Mouse (Mus musculus) limb, embryonic 13.5 days (tissue): ENCODE measurements around the gene Tmem168. TPM values are rescaled to one million over a fixed set of nuclear protein-coding genes. Genes with fewer than 3 reads are reported as not detected.

ENCODE experiments used
- ATAC-seq: fragments of 200-750 bp; cut with Nextera tagmentation; 2 replicates; pipeline ENCODE4 v1.8.0; 2017; ENCODE audit warnings: low read depth, moderate number of reproducible peaks, moderate TSS enrichment; ENCODE audit not compliant: low FRiP score
- H3K27ac ChIP-seq: fragments of 300-500 bp; sonication (generic); 2 replicates; pipeline ENCODE4 v1.5.1; 2015; ENCODE audit warnings: inconsistent platforms, mild to moderate bottlenecking, moderate library complexity
- H3K27me3 ChIP-seq: fragments of 300-500 bp; sonication (generic); 2 replicates; pipeline ENCODE4 v1.6.1; 2015; ENCODE audit warnings: mild to moderate bottlenecking, inconsistent platforms
- H3K36me3 ChIP-seq: fragments of 300-500 bp; sonication (generic); 2 replicates; pipeline ENCODE4 v1.6.1; 2015; ENCODE audit warnings: inconsistent platforms, mild to moderate bottlenecking, moderate library complexity
- H3K4me1 ChIP-seq: fragments of 300-500 bp; sonication (generic); 2 replicates; pipeline ENCODE4 v1.6.1; 2015; ENCODE audit warnings: inconsistent platforms
- H3K4me2 ChIP-seq: fragments of 300-500 bp; sonication (generic); replicated peaks from 2 replicates; pipeline ENCODE4 v1.6.1; 2015; ENCODE audit warnings: inconsistent platforms, mild to moderate bottlenecking, moderate library complexity
- H3K4me3 ChIP-seq: fragments of 300-500 bp; sonication (generic); 2 replicates; pipeline ENCODE4 v1.5.1; 2015; ENCODE audit warnings: moderate library complexity, mild to moderate bottlenecking, inconsistent platforms
- H3K9ac ChIP-seq: fragments of 300-500 bp; sonication (generic); 2 replicates; pipeline ENCODE4 v1.6.1; 2015; ENCODE audit warnings: mild to moderate bottlenecking, inconsistent platforms
- H3K9me3 ChIP-seq: fragments of 300-500 bp; sonication (generic); 2 replicates; pipeline ENCODE4 v1.6.1; 2016; ENCODE audit warnings: inconsistent platforms
- WGBS: fragments of 180-500 bp; shearing (Covaris S2); methylation state at CpG from one replicate; pipeline ENCODE4 v1.1.7; 2015; 5-methylcytosine and 5-hydroxymethylcytosine counted together
- polyA plus RNA-seq: library from polyadenylated mRNA; unstranded; fragments of >200 nt; fragmentation: Nextera tagmentation; extraction: Ambion mirVana; gene quantifications from 2 replicates; pipeline ENCODE4 v1.2.1, GENCODE M21; 2015

The Tmem168 gene
- polyA plus RNA-seq: 41.7 and 47.0 TPM in 2 replicates

DNA sequence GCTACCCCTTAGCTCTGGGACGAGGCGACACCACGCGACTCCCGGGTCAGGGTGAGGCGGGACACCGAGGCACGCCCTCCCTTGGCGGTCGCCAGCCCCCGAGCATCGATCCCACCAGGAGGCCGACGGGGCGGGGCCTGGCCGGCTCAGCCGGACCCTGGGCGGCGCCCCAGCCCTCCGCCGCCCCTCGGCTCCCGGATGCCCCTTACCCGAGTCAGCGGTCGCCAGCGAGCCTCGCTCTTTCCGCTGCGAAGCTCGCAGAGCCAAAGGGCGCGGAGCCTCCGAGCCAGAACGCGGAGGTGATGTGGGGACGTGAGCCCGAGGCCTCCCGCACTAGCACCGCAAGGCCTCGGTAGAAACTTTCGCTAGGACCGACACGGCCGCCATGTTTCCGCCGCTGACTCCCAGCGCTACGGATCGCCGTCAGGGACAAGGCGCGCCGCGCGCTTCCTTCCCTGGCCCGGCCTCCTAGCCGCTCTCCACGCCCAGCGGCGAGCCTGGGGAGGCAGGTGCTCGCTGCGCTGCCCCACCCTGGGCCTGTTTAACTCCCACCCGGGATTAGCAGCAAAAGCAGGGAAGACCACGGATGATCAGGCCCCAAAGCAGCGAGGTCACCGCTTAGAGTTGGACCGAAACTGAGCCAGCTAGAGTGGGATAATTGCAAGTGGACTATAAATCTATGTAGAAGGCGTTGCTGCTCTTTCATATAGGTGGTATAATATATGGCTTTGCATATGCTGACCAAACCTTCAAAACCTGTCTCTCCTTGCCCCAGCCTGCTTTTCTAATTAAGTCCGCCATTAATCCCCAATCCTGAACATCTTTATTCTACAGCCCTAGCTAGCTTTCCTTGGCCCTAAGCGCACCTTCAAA is at the start of gene Tmem168:
Gene Tmem168 (minus strand): TSS at position 480 of the 873 bp plus-strand sequence.
- H3K4me1 ChIP-seq: peaks cover 19% of the 10 kb centered on the region
- H3K9me3 ChIP-seq: no peaks in the 10 kb centered on the region
- H3K4me3 ChIP-seq: peak within 1 kb of the TSS; percentile 78
- WGBS: 2% methylated on average over 71 of the region's 71 CpGs
- H3K36me3 ChIP-seq: peaks cover 4% of the 10 kb centered on the region
- H3K9ac ChIP-seq: peak within 1 kb of the TSS; percentile 88
- H3K4me2 ChIP-seq: peak within 1 kb of the TSS; percentile 70
- H3K27ac ChIP-seq: peak within 1 kb of the TSS; percentile 96
- no peaks in the 10 kb centered on the region for H3K27me3 ChIP-seq
- ATAC-seq: peak; percentile 96

DNA sequence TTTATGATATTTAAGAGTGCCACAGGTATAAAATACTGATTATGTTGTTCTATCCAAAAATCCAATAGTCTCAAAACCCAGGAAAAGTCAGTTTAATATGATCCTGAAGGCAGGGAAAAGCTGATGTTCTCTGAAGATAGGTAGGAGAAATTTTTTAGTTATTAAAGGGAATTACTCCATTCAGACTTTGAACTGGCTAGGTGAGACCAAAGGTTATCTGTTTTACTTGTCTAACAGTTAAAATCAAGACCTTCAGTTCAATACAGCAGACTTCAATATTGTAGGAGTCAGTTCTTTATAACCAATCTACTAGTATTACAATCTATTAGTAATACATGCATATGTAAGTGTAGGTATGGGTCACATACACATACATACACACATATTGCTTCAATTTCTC is 46.2 kb upstream of the Tmem168 start:
- no peak for ATAC-seq
- Histone ChIP-seq H3K9me3 (no peaks in the 10 kb centered on the region), H3K27me3 (no peaks in the 10 kb centered on the region), H3K4me1 (no peaks in the 10 kb centered on the region), H3K4me2 (no peak overlapping the region), H3K9ac (no peak overlapping the region), H3K36me3 (peaks cover 33% of the 10 kb centered on the region), H3K27ac (no peak overlapping the region), H3K4me3 (no peak overlapping the region)

DNA sequence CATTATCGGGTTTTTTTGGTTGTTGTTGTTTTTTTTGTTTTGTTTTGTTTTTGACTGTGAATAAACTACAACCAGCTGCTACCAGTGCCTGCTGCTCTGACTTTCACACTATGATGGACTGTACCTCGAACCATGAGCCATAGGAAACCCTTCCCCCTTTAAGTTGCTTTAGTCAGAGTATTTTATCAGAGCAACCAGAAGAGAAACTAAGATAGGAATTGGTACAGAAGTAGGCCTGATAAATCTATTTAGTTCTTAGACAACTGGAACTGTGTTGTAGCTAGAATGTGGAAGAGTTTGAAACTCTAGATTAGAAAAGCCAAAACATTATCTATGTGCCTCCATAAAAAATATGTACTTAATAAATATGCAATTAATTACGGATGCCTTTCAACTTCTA is 44.4 kb upstream of the Tmem168 start:
- no peak overlapping the region for H3K4me2 ChIP-seq
- WGBS: 90% methylated on average over 3 of the region's 3 CpGs
- H3K27me3 ChIP-seq: no peaks in the 10 kb centered on the region
- 0 out of 2 replicates have a peak, but pooled peaks cover 7% of the 10 kb centered on the region for H3K9me3 ChIP-seq
- no peak overlapping the region for H3K4me3 ChIP-seq
- no peaks in the 10 kb centered on the region for H3K4me1 ChIP-seq
- no peak overlapping the region for H3K27ac ChIP-seq
- peaks cover 38% of the 10 kb centered on the region for H3K36me3 ChIP-seq
- no peak overlapping the region for H3K9ac ChIP-seq
- ATAC-seq: no peak

GRCm38 (mm10) chr6:13650854-13651253 is 43.0 kb upstream of the Tmem168 start:
- 92% methylated on average over 3 of the region's 3 CpGs for WGBS
- no peak overlapping the region for H3K9ac ChIP-seq
- no peak overlapping the region for H3K4me3 ChIP-seq
- H3K4me1 ChIP-seq: no peaks in the 10 kb centered on the region
- ATAC-seq: no peak
- no peak overlapping the region for H3K4me2 ChIP-seq
- peaks cover 36% of the 10 kb centered on the region for H3K36me3 ChIP-seq
- no peak overlapping the region for H3K27ac ChIP-seq
- 0 out of 2 replicates have a peak, but pooled peaks cover 7% of the 10 kb centered on the region for H3K9me3 ChIP-seq
- no peaks in the 10 kb centered on the region for H3K27me3 ChIP-seq

- peaks cover 7% of the 10 kb centered on the region; the same call in 1 of the 2 replicates for H3K9me3 ChIP-seq
- no peak overlapping the region for H3K4me2 ChIP-seq
- H3K36me3 ChIP-seq: peaks cover 35% of the 10 kb centered on the region
- H3K9ac ChIP-seq: no peak overlapping the region
- no peak overlapping the region for H3K27ac ChIP-seq
- ATAC-seq: no peak
- no peaks in the 10 kb centered on the region for H3K27me3 ChIP-seq
- no peak overlapping the region for H3K4me3 ChIP-seq
- no peaks in the 10 kb centered on the region for H3K4me1 ChIP-seq
Measured at GRCm38 (mm10) chr6:13648305-13648704, 40.4 kb upstream of the Tmem168 start.

GRCm38 (mm10) chr6:13636582-13636989 is 28.7 kb upstream of the Tmem168 start:
- H3K27ac ChIP-seq: no peak overlapping the region
- no peak overlapping the region for H3K9ac ChIP-seq
- ATAC-seq: 0 out of 2 replicates have a peak, but pooled peaks have one; percentile 32
- WGBS: 74% methylated on average over 3 of the region's 3 CpGs
- no peak overlapping the region for H3K4me3 ChIP-seq
- H3K36me3 ChIP-seq: peaks cover 30% of the 10 kb centered on the region
- no peaks in the 10 kb centered on the region for H3K27me3 ChIP-seq
- no peaks in the 10 kb centered on the region for H3K9me3 ChIP-seq
- H3K4me2 ChIP-seq: no peak overlapping the region
- 0 out of 2 replicates have a peak, but pooled peaks cover 4% of the 10 kb centered on the region for H3K4me1 ChIP-seq

GRCm38 (mm10) chr6:13632571-13632970 is 24.7 kb upstream of the Tmem168 start:
- Histone ChIP-seq H3K4me1 (0 out of 2 replicates have a peak, but pooled peaks cover 4% of the 10 kb centered on the region), H3K9ac (no peak overlapping the region), H3K4me3 (no peak overlapping the region), H3K27me3 (no peaks in the 10 kb centered on the region), H3K4me2 (no peak overlapping the region), H3K9me3 (no peaks in the 10 kb centered on the region), H3K27ac (no peak overlapping the region), H3K36me3 (peaks cover 14% of the 10 kb centered on the region)
- WGBS: 68% methylated on average over 1 of the region's 1 CpGs
- no peak for ATAC-seq

DNA sequence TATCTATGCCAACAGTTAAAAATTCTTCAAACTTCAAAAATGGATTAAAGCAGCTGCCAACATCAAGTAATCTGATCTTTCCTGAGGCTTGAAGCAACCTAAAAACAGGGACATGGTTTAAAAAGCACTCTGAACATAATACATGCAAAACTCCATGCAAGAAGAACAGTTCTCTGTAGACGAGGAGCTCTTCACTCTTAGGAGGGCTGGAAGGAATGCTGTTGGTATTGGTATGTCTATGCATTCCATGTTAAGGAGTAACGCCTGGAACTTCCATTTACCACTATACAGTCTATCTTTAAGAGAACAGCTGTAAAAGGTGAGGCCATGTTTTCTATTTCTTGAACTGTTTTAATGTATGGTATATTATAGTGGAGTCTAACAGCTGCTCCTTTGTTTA is 22.7 kb upstream of the Tmem168 start:
- Histone ChIP-seq H3K27me3 (no peaks in the 10 kb centered on the region), H3K36me3 (peaks cover 14% of the 10 kb centered on the region), H3K9ac (no peak overlapping the region), H3K4me3 (no peak overlapping the region), H3K4me1 (0 out of 2 replicates have a peak, but pooled peaks cover 4% of the 10 kb centered on the region), H3K27ac (no peak overlapping the region), H3K4me2 (no peak overlapping the region), H3K9me3 (no peaks in the 10 kb centered on the region)
- WGBS: 57% methylated on average over 2 of the region's 2 CpGs
- no peak for ATAC-seq

DNA sequence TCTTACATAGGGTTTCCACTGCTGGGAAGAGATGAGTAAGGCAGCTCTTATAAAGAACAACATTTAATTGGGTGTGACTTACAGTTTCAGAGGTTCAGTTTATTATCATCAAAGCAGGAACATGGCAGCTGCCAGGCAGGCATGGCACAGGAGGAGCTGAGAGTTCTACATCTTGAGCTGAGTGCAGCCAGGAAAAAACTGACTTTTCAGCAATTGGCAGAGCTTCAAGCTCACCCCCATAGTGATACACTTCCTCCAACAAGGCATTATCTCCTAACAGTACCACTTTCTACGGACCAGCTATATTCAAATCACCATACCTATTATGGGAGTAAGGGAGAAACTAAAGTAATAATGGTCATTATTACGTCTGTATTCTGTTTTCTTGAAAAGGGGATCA is 11.7 kb upstream of the Tmem168 start:
- ATAC-seq: no peak
- Histone ChIP-seq H3K4me3 (no peak overlapping the region), H3K9ac (no peak overlapping the region), H3K4me1 (no peaks in the 10 kb centered on the region), H3K4me2 (no peak overlapping the region), H3K27me3 (no peaks in the 10 kb centered on the region), H3K9me3 (no peaks in the 10 kb centered on the region), H3K36me3 (peaks cover 10% of the 10 kb centered on the region; the same call in 1 of the 2 replicates), H3K27ac (no peak overlapping the region)
- 80% methylated on average over 2 of the region's 2 CpGs for WGBS

GRCm38 (mm10) chr6:13617110-13617509 is 9.2 kb upstream of the Tmem168 start:
- H3K4me2 ChIP-seq: no peak overlapping the region
- ATAC-seq: no peak
- no peak overlapping the region for H3K4me3 ChIP-seq
- H3K4me1 ChIP-seq: no peaks in the 10 kb centered on the region
- WGBS: 87% methylated on average over 3 of the region's 3 CpGs
- H3K27me3 ChIP-seq: no peaks in the 10 kb centered on the region
- no peak overlapping the region for H3K27ac ChIP-seq
- no peak overlapping the region for H3K9ac ChIP-seq
- H3K9me3 ChIP-seq: no peaks in the 10 kb centered on the region
- H3K36me3 ChIP-seq: peaks cover 5% of the 10 kb centered on the region; the same call in 1 of the 2 replicates

GRCm38 (mm10) chr6:13614568-13614967 is 6.7 kb upstream of the Tmem168 start:
- no peak for ATAC-seq
- Histone ChIP-seq H3K9ac (no peak overlapping the region), H3K27ac (no peak overlapping the region), H3K4me1 (no peaks in the 10 kb centered on the region), H3K9me3 (no peaks in the 10 kb centered on the region), H3K4me3 (no peak overlapping the region), H3K4me2 (no peak overlapping the region), H3K36me3 (no peaks in the 10 kb centered on the region), H3K27me3 (no peaks in the 10 kb centered on the region)
- 83% methylated on average over 3 of the region's 3 CpGs for WGBS

DNA sequence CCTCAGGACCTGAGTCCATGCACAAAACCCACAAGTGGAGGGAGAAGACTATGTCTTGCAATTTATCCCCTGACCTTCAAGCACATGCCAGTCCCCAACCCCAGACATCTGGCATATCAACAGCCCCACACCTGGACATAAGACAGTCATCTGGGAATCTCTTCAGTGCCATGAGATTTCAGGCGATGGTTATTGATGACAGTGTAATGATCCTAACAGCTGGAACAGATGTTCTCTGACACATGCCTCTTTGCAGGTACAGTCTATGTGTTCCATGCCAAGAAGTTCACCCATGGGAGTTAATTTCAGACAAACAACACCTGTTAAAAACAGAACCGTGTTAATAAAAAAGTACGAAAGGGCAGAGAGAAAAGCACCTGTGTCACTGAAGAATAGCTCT is 5.8 kb upstream of the Tmem168 start:
- no peaks in the 10 kb centered on the region for H3K36me3 ChIP-seq
- H3K27ac ChIP-seq: no peak overlapping the region
- 41% methylated on average over 3 of the region's 3 CpGs for WGBS
- no peaks in the 10 kb centered on the region for H3K4me1 ChIP-seq
- no peak overlapping the region for H3K4me2 ChIP-seq
- H3K9me3 ChIP-seq: no peaks in the 10 kb centered on the region
- ATAC-seq: peak; percentile 73
- H3K4me3 ChIP-seq: no peak overlapping the region
- no peak overlapping the region for H3K9ac ChIP-seq
- H3K27me3 ChIP-seq: no peaks in the 10 kb centered on the region
